Comparison of ENCODE assay signal across 11 mouse cellular contexts in genomic region chr16:44679082-44679481, GRCm38 (mm10). TPM values are rescaled to one million over a fixed set of nuclear protein-coding genes. Genes with fewer than 3 reads are reported as not detected.
DNase-seq lines count a peak whose midpoint lies in the region; ATAC-seq and TF ChIP-seq lines count a peak whose summit lies in the region.
"Had no signal": no experiment of that assay in that cellular context is flagged by ENCODE, and none has a peak within 500 bp of the region (broad histone marks: within the 10 kb centered on the region; RNA-seq: fewer than 3 reads in every experiment).

No protein-coding gene starts in this region.

- no peak for TF ChIP-seq CTCF in forebrain, postnatal 0 days (IDR thresholded peaks at IDR 0.05; ENCODE audit: low read depth)
- TF ChIP-seq CTCF in thymus, adult 2 months (IDR thresholded peaks at IDR 0.05; ENCODE audit: borderline replicate concordance, control insufficient read depth, extremely low read depth, insufficient read depth, low read length, poor library complexity), result no peak

- H3K9me3 ChIP-seq in kidney, embryonic 15.5 days (replicated peaks), result no peaks in the 10 kb centered on the region
- no peaks in the 10 kb centered on the region for H3K9me3 ChIP-seq in forebrain, postnatal 0 days (ENCODE audit: low read length)
- peaks cover 8% of the 10 kb centered on the region; the same call in 1 of the 2 replicates for H3K9me3 ChIP-seq in limb, embryonic 14.5 days (ENCODE audit: control insufficient read depth, low read length)
- H3K9me3 ChIP-seq in neural tube, embryonic 13.5 days, result peaks cover 9% of the 10 kb centered on the region; the same call in 1 of the 2 replicates
- H3K9me3 ChIP-seq: intestine, embryonic 15.5 days had no signal

- TF ChIP-seq POLR2A in limb, embryonic 14.5 days (IDR thresholded peaks at IDR 0.05; ENCODE audit: borderline replicate concordance, extremely low read depth, insufficient read depth, insufficient read length), result no peak
- TF ChIP-seq POLR2A in thymus, adult 2 months (IDR thresholded peaks at IDR 0.05; ENCODE audit: control insufficient read depth, extremely low read depth, insufficient read depth, low read length, poor library complexity), result no peak

- DNase-seq in kidney, postnatal 25 days, result no peak
- no peak for DNase-seq in forebrain, postnatal 0 days
- no peak for DNase-seq in limb, embryonic 14.5 days (ENCODE audit: low spot score)
- no peak for DNase-seq in B cell, adult 2 months
- no peak for DNase-seq in thymus, adult 2 months
- no peak for DNase-seq in testis, postnatal 14 days (ENCODE audit: low spot score)
- DNase-seq: liver, embryonic 13.5 days had no signal

- H3K36me3 ChIP-seq in kidney, embryonic 15.5 days, result no peaks in the 10 kb centered on the region
- no peaks in the 10 kb centered on the region for H3K36me3 ChIP-seq in forebrain, postnatal 0 days (ENCODE audit: insufficient read depth)
- H3K36me3 ChIP-seq in limb, embryonic 14.5 days (ENCODE audit: control insufficient read depth, insufficient read depth, low read length), result no peaks in the 10 kb centered on the region
- no peaks in the 10 kb centered on the region for H3K36me3 ChIP-seq in neural tube, embryonic 13.5 days
- no peaks in the 10 kb centered on the region for H3K36me3 ChIP-seq in thymus, adult 2 months (ENCODE audit: control insufficient read depth, insufficient read depth, low read length)
- H3K36me3 ChIP-seq: heart, embryonic 13.5 days; intestine, embryonic 15.5 days; liver, embryonic 13.5 days had no signal

- no peak overlapping the region for H3K9ac ChIP-seq in kidney, embryonic 15.5 days
- H3K9ac ChIP-seq in forebrain, postnatal 0 days, result no peak overlapping the region
- no peak overlapping the region for H3K9ac ChIP-seq in limb, embryonic 14.5 days (ENCODE audit: low read depth, low read length, severe bottlenecking)
- peak overlapping the region; percentile 45; the same call in 1 of the 2 replicates for H3K9ac ChIP-seq in neural tube, embryonic 13.5 days
- H3K9ac ChIP-seq: heart, embryonic 13.5 days; intestine, embryonic 15.5 days; liver, embryonic 13.5 days had no signal

- no peak overlapping the region for H3K4me3 ChIP-seq in kidney, embryonic 15.5 days (replicated peaks)
- H3K4me3 ChIP-seq in forebrain, postnatal 0 days (ENCODE audit: low read depth, low read length), result 0 out of 2 replicates have a peak overlapping the region, but pooled peaks have one; percentile 1
- no peak overlapping the region for H3K4me3 ChIP-seq in limb, embryonic 14.5 days (replicated peaks; ENCODE audit: low read length)
- peak overlapping the region; percentile 18 for H3K4me3 ChIP-seq in neural tube, embryonic 13.5 days
- no peak overlapping the region for H3K4me3 ChIP-seq in thymus, adult 2 months (ENCODE audit: control insufficient read depth, insufficient read depth, low read length)
- H3K4me3 ChIP-seq: heart, embryonic 13.5 days; intestine, embryonic 15.5 days; liver, embryonic 13.5 days had no signal

- H3K27ac ChIP-seq in kidney, embryonic 15.5 days, result no peak overlapping the region
- H3K27ac ChIP-seq in forebrain, postnatal 0 days (ENCODE audit: low read depth, low read length), result no peak overlapping the region
- 0 out of 2 replicates have a peak overlapping the region, but pooled peaks have one; percentile 26 for H3K27ac ChIP-seq in limb, embryonic 14.5 days (replicated peaks; ENCODE audit: low read depth, low read length)
- H3K27ac ChIP-seq in neural tube, embryonic 13.5 days (replicated peaks), result peak overlapping the region; percentile 84
- no peak overlapping the region for H3K27ac ChIP-seq in thymus, adult 2 months (ENCODE audit: control insufficient read depth, insufficient read depth, low read length)
- H3K27ac ChIP-seq: heart, embryonic 13.5 days; intestine, embryonic 15.5 days; liver, embryonic 13.5 days had no signal

- no peaks in the 10 kb centered on the region for H3K27me3 ChIP-seq in kidney, embryonic 15.5 days
- no peaks in the 10 kb centered on the region for H3K27me3 ChIP-seq in forebrain, postnatal 0 days (ENCODE audit: insufficient read depth, low read length)
- H3K27me3 ChIP-seq in limb, embryonic 14.5 days (ENCODE audit: control insufficient read depth, insufficient read depth, low read length), result no peaks in the 10 kb centered on the region
- H3K27me3 ChIP-seq in neural tube, embryonic 13.5 days, result 0 out of 2 replicates have a peak, but pooled peaks cover 7% of the 10 kb centered on the region
- H3K27me3 ChIP-seq in thymus, adult 2 months (ENCODE audit: control insufficient read depth, insufficient read depth, low read length), result no peaks in the 10 kb centered on the region
- H3K27me3 ChIP-seq: heart, embryonic 13.5 days; intestine, embryonic 15.5 days; liver, embryonic 13.5 days had no signal

- H3K4me2 ChIP-seq in kidney, embryonic 15.5 days, result peak overlapping the region; percentile 35
- peak overlapping the region; percentile 23 for H3K4me2 ChIP-seq in forebrain, postnatal 0 days (ENCODE audit: low read depth)
- H3K4me2 ChIP-seq in limb, embryonic 14.5 days (replicated peaks; ENCODE audit: low read depth, low read length, severe bottlenecking), result no peak overlapping the region
- H3K4me2 ChIP-seq in neural tube, embryonic 13.5 days, result peak overlapping the region; percentile 49
- H3K4me2 ChIP-seq: heart, embryonic 13.5 days; intestine, embryonic 15.5 days; liver, embryonic 13.5 days had no signal

- no peak; the same call in 1 of the 2 replicates for ATAC-seq in kidney, embryonic 15.5 days (replicated peaks; ENCODE audit: low FRiP score)
- ATAC-seq in forebrain, postnatal 0 days, result no peak
- ATAC-seq in limb, embryonic 14.5 days (ENCODE audit: low FRiP score, low read depth), result peak; percentile 48
- peak; percentile 88 for ATAC-seq in neural tube, embryonic 13.5 days (ENCODE audit: low read depth)
- ATAC-seq: intestine, embryonic 15.5 days had no signal

- peaks cover 17% of the 10 kb centered on the region for H3K4me1 ChIP-seq in kidney, embryonic 15.5 days
- H3K4me1 ChIP-seq in forebrain, postnatal 0 days (ENCODE audit: insufficient read depth), result peaks cover 13% of the 10 kb centered on the region
- peaks cover 44% of the 10 kb centered on the region for H3K4me1 ChIP-seq in limb, embryonic 14.5 days (ENCODE audit: control insufficient read depth, insufficient read depth, low read length)
- H3K4me1 ChIP-seq in neural tube, embryonic 13.5 days (replicated peaks), result peaks cover 40% of the 10 kb centered on the region
- no peaks in the 10 kb centered on the region for H3K4me1 ChIP-seq in thymus, adult 2 months (replicated peaks; ENCODE audit: control insufficient read depth, insufficient read depth, low read length)
- H3K4me1 ChIP-seq: liver, embryonic 13.5 days had no signal

- WGBS in kidney, embryonic 15.5 days, result 27% methylated on average over 8 of the region's 8 CpGs
- WGBS in forebrain, postnatal 0 days, result 15% methylated on average over 8 of the region's 8 CpGs
- WGBS in limb, embryonic 14.5 days, result 22% methylated on average over 8 of the region's 8 CpGs
- WGBS in neural tube, embryonic 13.5 days, result 10% methylated on average over 8 of the region's 8 CpGs
- 91% methylated on average over 8 of the region's 8 CpGs for WGBS in thymus, adult 2 months

RNA-seq across cellular contexts. Expression of gene Nepro, which starts 45.0 kb away (rescaled TPM):
- 10.5 and 11.3 TPM in 2 replicates for polyA plus RNA-seq in kidney, embryonic 15.5 days (2015; fragmentation: Nextera tagmentation; extraction: Ambion mirVana)
- 4.0 and 5.4 TPM in 2 replicates for total RNA-seq in forebrain, postnatal 0 days (2014; rRNA removed)
- polyA plus RNA-seq in forebrain, postnatal 0 days (2015; fragmentation: Nextera tagmentation; extraction: Ambion mirVana), result 1.7 and 2.2 TPM in 2 replicates
- 10.6 and 13.0 TPM in 2 replicates for polyA plus RNA-seq in limb, embryonic 14.5 days (2012; rRNA removed)
- polyA plus RNA-seq in limb, embryonic 14.5 days (2014; fragmentation: Nextera tagmentation; extraction: Ambion mirVana), result 7.9 and 8.1 TPM in 2 replicates
- 4.2 and 5.9 TPM in 2 replicates for polyA plus RNA-seq in neural tube, embryonic 13.5 days (2015; fragmentation: Nextera tagmentation; extraction: Ambion mirVana)
- 6.8 and 7.9 TPM in 2 replicates for polyA plus RNA-seq in thymus, adult 2 months (2012; rRNA removed)

Comparison
In these comparisons a context has a peak if more than half of its experiments do, and no peak if none do; other contexts are left out.
1. ATAC-seq: peak in limb, embryonic 14.5 days (single experiment) and neural tube, embryonic 13.5 days (single experiment); none in kidney, embryonic 15.5 days (single experiment) and forebrain, postnatal 0 days (single experiment).
2. H3K27ac ChIP-seq: peak in limb, embryonic 14.5 days (single experiment) and neural tube, embryonic 13.5 days (single experiment); none in kidney, embryonic 15.5 days (single experiment), forebrain, postnatal 0 days (single experiment) and thymus, adult 2 months (single experiment).
3. H3K4me3 ChIP-seq: peak in forebrain, postnatal 0 days (single experiment) and neural tube, embryonic 13.5 days (single experiment); none in kidney, embryonic 15.5 days (single experiment), limb, embryonic 14.5 days (single experiment) and thymus, adult 2 months (single experiment).